Mouse (Mus musculus): ENCODE data around the gene Zfp13.

Zfp13 gene

DNA sequence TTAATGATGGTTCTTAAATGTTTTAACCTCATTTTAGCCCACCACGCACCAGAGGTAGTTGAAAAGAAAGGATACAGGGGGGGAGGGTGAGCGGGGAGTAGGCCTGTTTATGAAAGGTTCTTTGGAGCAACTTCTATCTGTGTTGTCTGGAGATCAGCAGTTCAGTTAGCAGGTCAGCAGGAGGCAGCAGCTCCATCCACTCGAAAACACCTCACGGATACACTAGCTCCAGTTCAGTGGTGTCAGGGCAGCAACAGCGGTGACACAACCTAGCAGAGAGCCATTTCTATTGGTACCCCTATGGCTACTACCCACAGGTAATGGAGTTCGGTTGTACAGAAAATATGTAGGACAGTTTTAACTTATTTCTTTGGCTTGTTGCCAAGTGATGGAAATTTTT, 29.3 kb downstream of the Zfp13 start:
- ChIA-PET CTCF (interaction anchor here (0.6 to 8.8 kb wide), 27 partner anchors 10 to 245 kb away, joined by 3 to 194 read pairs (median 6); partner anchors contain the start of genes Zfp13 (in 2 of the 4) and Zscan10 (in 2 of the 4)), POLR2A (interaction anchor here (0.6 to 17.4 kb wide), 12 partner anchors 10 to 41 kb away, joined by 3 to 238 read pairs (median 12); partner anchors contain the start of genes Zfp13 (in 2 of the 4) and Zscan10 (in 2 of the 4))

- ChIA-PET CTCF (interaction anchor here in 3 of 4 experiments (0.6 to 3.0 kb wide), 18 partner anchors 8 to 275 kb away, joined by 3 to 14 read pairs (median 4); partner anchors contain the start of genes Prss32 (in 1 of the 3), Prss41 (in 1 of the 3) and Zfp13 (in 1 of the 3)), POLR2A (interaction anchor here in 3 of 4 experiments (0.6 to 3.4 kb wide), 21 partner anchors 8 to 860 kb away, joined by 3 to 24 read pairs (median 5); partner anchors contain the start of genes Zfp13 (in 2 of the 3), Zscan10 (in 2 of the 3) and Zfp40 (in 1 of the 3))
Measured at GRCm38 (mm10) chr17:23568370-23568769, 30.9 kb downstream of the Zfp13 start.

DNA sequence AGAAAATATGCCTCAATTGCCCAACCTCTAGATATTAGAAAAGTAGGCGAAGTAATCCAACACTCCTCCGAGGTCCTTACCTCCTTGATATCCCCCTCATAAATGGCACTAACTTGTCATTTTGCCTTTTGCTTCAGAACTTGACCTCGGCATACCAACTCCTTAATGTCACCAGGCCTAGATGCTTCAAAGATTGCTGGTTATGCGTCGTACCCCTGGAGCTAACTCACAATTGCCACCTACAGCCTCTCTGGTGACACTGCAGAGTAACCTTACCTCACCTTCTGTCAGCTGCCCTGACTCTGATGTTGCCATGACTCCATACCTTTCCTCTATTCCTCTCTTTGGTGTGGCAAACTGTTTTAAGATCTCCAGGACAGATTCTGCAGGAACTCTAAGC, 32.5 kb downstream of the Zfp13 start:
- CTCF ChIA-PET: interaction anchor here in 3 of 4 experiments (0.6 to 3.0 kb wide), 14 partner anchors 9 to 373 kb away, joined by 3 to 14 read pairs (median 6); partner anchors contain the start of genes Zfp13 (in 2 of the 3) and Zfp40 (in 1 of the 3)
- POLR2A ChIA-PET: interaction anchor here in 3 of 4 experiments (0.6 to 3.4 kb wide), 15 partner anchors 8 to 172 kb away, joined by 3 to 24 read pairs (median 4); partner anchors contain the start of genes Zfp13 (in 2 of the 3) and Zscan10 (in 2 of the 3)

- ChIA-PET CTCF (interaction anchor here (0.6 to 1.5 kb wide), 19 partner anchors 9 to 104 kb away, joined by 3 to 17 read pairs (median 3); partner anchors contain the start of gene Zscan10 (in 1 of the 4)), POLR2A (interaction anchor here (0.5 to 10.8 kb wide), 47 partner anchors 9 to 1141 kb away, joined by 3 to 131 read pairs (median 4); partner anchors contain the start of genes Zfp13 (in 3 of the 4), Zscan10 (in 2 of the 4), Hcfc1r1 (in 1 of the 4) and Thoc6 (in 1 of the 4))
Measured at GRCm38 (mm10) chr17:23564368-23564715, 34.9 kb downstream of the Zfp13 start.

- ChIA-PET POLR2A (interaction anchor here (0.5 to 10.8 kb wide), 47 partner anchors 8 to 1140 kb away, joined by 3 to 131 read pairs (median 4); partner anchors contain the start of genes Zfp13 (in 3 of the 4), Zscan10 (in 2 of the 4), Hcfc1r1 (in 1 of the 4) and Thoc6 (in 1 of the 4)), CTCF (interaction anchor here (0.6 to 1.5 kb wide), 19 partner anchors 10 to 104 kb away, joined by 3 to 17 read pairs (median 3); partner anchors contain the start of gene Zscan10 (in 1 of the 4))
Measured at GRCm38 (mm10) chr17:23563595-23564367, 35.5 kb downstream of the Zfp13 start, which contains the start of gene Zfp213. Gene Zfp213 (minus strand): TSS chr17:23564238.

- POLR2A ChIA-PET: interaction anchor here (0.6 to 10.8 kb wide), 39 partner anchors 8 to 760 kb away, joined by 3 to 131 read pairs (median 5); partner anchors contain the start of genes Zfp13 (in 3 of the 4), Zscan10 (in 2 of the 4), Pkmyt1 (in 1 of the 4) and Zfp945 (in 1 of the 4)
- CTCF ChIA-PET: interaction anchor here (0.5 to 4.8 kb wide), 85 partner anchors 8 to 760 kb away, joined by 3 to 58 read pairs (median 4); partner anchors contain the start of genes Prss32 (in 2 of the 4), Prss41 (in 2 of the 4), Zfp13 (in 2 of the 4) and 1520401A03Rik (in 1 of the 4)
Measured at GRCm38 (mm10) chr17:23559767-23560166, 39.5 kb downstream of the Zfp13 start.

DNA sequence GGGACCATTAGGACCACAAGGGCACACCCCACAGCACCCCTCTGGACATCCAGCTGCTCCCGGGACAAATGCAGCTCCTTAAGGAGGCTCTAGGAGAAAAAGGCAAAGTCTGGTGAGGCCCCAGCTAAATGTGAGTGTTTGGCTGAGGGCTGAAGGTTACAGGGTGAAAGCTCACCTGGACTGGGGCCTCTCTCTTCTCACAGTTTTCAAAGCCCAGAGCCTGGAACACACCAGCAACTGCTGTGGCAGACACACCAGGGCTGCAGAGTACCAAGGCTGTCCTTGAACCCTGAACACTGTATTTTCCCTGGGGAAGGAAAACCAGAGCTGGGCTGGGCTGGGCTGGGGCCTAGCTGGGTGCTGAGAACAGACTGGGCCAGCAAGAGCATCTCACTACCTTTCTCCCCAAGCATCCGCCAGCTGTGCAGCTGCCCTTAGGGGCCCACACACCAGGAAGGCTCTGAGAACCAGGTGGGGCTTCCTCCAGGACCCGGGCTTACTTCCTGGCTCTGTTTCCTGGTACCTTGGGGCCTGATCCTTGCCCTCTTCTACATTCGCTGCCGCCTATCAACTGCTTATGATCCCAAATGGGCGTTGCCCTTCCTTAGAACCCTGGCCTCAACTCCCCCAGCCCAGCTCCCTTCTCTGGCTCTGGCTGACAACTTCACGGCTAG, 43.9 kb downstream of the Zfp13 start:
- ChIA-PET POLR2A (interaction anchor here (0.6 to 10.8 kb wide), 14 partner anchors 7 to 239 kb away, joined by 3 to 112 read pairs (median 6); partner anchors contain the start of genes Zfp213 (in 2 of the 4), Zfp13 (in 1 of the 4) and Zscan10 (in 1 of the 4)), CTCF (interaction anchor here in 3 of 4 experiments (0.5 to 2.2 kb wide), 5 partner anchors 8 to 1132 kb away, joined by 3 to 12 read pairs (median 4); no protein-coding TSS in a partner anchor)

DNA sequence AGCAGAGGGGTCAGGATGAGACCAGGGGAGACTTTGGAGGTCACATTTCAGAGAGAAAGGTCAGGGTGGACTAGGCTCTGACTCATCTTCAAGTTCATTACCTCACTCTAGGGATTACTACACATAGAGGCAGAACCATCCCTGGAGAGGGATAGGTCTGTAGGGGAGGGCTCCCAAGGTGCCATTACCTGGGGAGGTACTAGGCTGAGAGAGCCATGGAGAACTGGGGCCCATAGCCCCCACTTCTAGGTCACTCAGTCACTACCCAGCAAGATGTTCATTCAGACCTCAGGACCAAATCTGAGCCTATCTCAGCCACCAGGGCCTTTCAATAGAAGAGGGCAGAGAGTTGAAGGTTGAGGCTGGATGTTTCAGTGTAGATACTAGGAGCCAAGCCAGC, 45.0 kb downstream of the Zfp13 start:
- CTCF ChIA-PET: no interaction called here
- POLR2A ChIA-PET: interaction anchor here in 2 of 4 experiments (1.4 to 10.8 kb wide), 5 partner anchors 6 to 56 kb away, joined by 5 to 112 read pairs (median 14); partner anchors contain the start of genes Zfp13 (in 1 of the 2), Zfp213 (in 1 of the 2) and Zscan10 (in 1 of the 2)

DNA sequence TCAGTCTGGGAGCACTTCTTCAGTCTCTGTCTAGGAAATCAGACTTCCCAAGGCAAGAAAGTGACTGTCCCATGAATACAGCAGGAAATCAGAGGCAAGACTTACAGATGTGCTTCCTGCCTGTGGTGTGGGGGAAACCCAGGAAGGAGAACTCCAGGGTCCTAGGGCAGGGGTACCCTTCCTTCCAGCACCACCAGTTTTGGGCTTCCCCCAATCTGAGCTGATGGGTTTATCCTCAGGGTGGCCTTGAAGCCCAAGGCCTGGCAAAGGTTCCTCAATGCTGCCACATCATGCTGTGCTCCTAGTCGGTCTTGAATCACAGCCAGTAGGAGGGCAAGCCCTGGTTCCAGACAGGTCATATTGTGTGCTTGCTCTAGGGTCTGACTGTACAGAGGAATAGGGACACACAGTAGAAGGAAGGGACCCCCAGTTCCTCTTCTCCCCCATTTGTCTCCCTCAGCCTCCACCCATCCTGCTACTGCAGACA, 45.6 kb downstream of the Zfp13 start:
- POLR2A ChIA-PET: interaction anchor here (0.6 to 5.8 kb wide), 5 partner anchors 11 to 39 kb away, joined by 3 to 40 read pairs (median 5); partner anchors contain the start of gene Zfp213 (in 1 of the 4)
- CTCF ChIA-PET: interaction anchor here in 1 of 4 experiments (0.7 kb wide), 1 partner anchor 18 kb away, joined by 3 read pairs; no protein-coding TSS in a partner anchor

DNA sequence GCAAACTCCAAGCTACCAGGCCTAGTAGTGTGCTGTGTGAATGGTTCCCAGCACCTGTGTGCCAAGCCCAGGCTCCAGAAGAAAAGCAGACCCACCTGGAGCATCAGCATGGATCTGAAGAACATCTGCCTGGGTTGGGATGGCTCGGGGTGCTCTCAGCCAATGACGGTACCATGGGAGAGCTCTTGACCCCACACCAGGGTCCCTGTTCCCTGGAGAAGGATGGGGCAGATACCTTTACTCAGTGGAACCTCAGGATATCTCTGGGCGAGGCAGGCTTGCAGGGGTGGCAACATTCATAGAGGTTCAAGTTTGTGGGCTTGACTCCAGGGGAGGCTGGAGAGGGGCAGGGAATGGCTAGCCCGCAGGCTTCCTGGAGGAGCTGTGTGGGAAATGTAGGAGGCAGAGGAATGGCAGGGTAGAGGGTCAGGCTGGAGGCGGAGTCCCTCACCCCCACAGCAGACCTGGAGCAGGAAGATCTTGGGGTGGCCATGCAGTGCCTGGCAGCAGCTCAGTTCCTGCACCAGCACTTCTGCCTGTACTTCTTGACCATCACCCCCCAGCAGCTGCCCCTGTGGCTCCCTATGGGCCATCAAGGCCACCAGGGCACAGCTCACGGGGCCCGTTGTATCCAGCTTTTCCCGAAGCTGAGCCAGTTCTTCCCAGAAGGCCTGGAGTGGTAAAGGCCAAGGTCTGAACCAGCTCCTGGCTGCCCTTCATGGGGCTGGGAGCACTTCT, 46.2 kb downstream of the Zfp13 start:
- ChIA-PET POLR2A (interaction anchor here (0.6 to 5.8 kb wide), 12 partner anchors 8 to 66 kb away, joined by 3 to 44 read pairs (median 4); partner anchors contain the start of genes Zfp213 (in 2 of the 4) and Zfp13 (in 1 of the 4)), CTCF (interaction anchor here in 1 of 4 experiments (0.7 kb wide), 1 partner anchor 18 kb away, joined by 3 read pairs; no protein-coding TSS in a partner anchor)

DNA sequence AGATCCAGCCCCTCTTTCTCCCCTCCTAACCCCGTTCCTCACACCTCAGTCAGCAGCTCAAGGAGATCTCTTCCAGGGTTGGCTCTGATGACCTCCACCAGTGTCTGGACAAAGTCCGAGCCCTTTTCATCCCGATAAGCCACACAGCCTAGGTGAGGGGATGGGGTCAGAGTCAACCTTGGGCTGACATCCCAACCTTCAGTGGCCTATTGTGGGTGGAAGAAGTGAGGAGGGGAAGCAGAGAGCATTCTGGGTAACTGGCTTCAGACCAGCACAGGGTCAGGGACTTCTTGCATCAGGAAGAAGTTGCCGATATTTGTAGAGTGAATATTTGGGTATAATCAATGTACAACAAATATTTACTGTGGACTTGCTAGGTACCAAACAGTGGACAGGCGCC, 47.3 kb downstream of the Zfp13 start:
- ChIA-PET CTCF (interaction anchor here in 1 of 4 experiments (1.0 to 1.3 kb wide), 2 partner anchors 8 to 52 kb away, joined by 3 read pairs; no protein-coding TSS in a partner anchor), POLR2A (interaction anchor here in 3 of 4 experiments (0.7 to 7.3 kb wide), 16 partner anchors 7 to 92 kb away, joined by 3 to 63 read pairs (median 5); partner anchors contain the start of genes Zfp13 (in 2 of the 3), Zfp213 (in 2 of the 3) and Zscan10 (in 1 of the 3))

GRCm38 (mm10) chr17:23551416-23551815, 47.9 kb downstream of the Zfp13 start:
- POLR2A ChIA-PET: interaction anchor here (0.8 to 7.3 kb wide), 19 partner anchors 7 to 93 kb away, joined by 3 to 63 read pairs (median 5); partner anchors contain the start of genes Zfp213 (in 3 of the 4) and Zfp13 (in 2 of the 4)
- CTCF ChIA-PET: interaction anchor here (1.0 to 3.7 kb wide), 7 partner anchors 8 to 79 kb away, joined by 3 to 32 read pairs (median 3); partner anchors contain the start of gene Zfp213 (in 1 of the 4)

- ChIA-PET POLR2A (interaction anchor here (0.8 to 7.3 kb wide), 19 partner anchors 8 to 93 kb away, joined by 3 to 63 read pairs (median 5); partner anchors contain the start of genes Zfp213 (in 3 of the 4) and Zfp13 (in 2 of the 4)), CTCF (interaction anchor here (1.0 to 3.7 kb wide), 6 partner anchors 8 to 79 kb away, joined by 3 to 32 read pairs (median 3); partner anchors contain the start of gene Zfp213 (in 1 of the 4))
Measured at GRCm38 (mm10) chr17:23550856-23551255, 48.4 kb downstream of the Zfp13 start.

DNA sequence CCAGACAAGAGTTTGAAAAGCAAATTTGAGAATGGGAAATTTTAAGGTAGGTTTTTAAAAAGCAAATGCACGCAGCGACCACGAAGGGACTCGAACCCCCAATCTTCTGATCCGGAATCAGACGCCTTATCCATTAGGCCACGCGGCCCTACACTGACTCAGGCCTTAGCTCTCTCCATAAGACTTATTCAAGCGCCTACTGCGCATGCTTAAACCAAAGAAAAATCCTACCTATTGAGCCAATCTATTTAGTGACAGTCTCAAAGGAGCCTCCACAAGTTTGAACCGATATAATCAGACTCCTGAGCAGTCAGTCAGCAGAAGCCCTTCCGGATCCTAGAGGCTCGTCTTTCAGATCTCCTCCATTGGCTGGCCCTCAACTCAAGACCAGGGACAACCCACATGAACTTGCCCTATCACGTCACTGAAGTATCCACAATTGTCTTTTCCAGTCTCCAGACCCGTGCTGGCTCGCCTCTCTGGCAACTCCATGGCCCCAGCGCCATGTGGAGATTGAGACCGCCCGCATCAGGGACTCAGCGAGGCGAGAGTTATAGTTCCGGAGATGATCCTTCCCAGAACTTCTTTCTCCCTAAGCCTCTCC, 49.0 kb downstream of the Zfp13 start:
- CTCF ChIA-PET: interaction anchor here in 3 of 4 experiments (1.1 to 3.7 kb wide), 4 partner anchors 9 to 80 kb away, joined by 3 to 32 read pairs (median 5); partner anchors contain the start of gene Zfp213 (in 1 of the 3)
- POLR2A ChIA-PET: interaction anchor here (0.8 to 7.3 kb wide), 17 partner anchors 8 to 94 kb away, joined by 3 to 63 read pairs (median 6); partner anchors contain the start of genes Zfp213 (in 3 of the 4) and Zfp13 (in 2 of the 4)

DNA sequence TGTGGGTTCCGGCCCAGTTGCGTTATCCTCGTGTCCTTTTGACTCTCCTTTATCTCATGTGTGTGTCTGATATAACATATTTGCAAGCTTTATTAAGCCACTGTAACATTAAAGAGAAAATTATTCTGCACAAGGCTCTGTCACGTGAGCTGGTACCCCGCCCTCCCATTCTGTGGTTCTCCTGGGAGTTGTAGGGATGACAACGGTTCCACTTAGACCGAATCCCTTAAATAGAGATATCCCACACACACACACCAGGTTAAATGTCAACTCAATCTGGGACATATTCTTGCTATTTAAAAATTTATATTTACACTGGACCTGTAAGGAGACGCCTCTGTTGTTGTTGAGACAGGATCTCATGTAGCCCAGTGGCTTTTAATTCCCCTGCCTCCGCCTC, 49.8 kb downstream of the Zfp13 start:
- CTCF ChIA-PET: interaction anchor here in 2 of 4 experiments (1.4 to 3.7 kb wide), 2 partner anchors 10 kb away, joined by 4 to 32 read pairs; no protein-coding TSS in a partner anchor
- POLR2A ChIA-PET: interaction anchor here in 2 of 4 experiments (0.6 to 7.3 kb wide), 7 partner anchors 8 to 254 kb away, joined by 3 to 63 read pairs (median 4); partner anchors contain the start of gene Zfp213 (in 1 of the 2)

Measured in embryonic stem cell, embryonic (primary cell).